Mouse (Mus musculus) midbrain, embryonic 16.5 days (tissue): ENCODE data around the gene Zdhhc16. TPM values are rescaled to one million over a fixed set of nuclear protein-coding genes. Genes with fewer than 3 reads are reported as not detected.
A peak's percentile ranks its signal among the peaks of the same experiment; 100 is the strongest.
"Not testable (repeated sequence)": the region's sequence is repeated elsewhere in the genome, so short reads cannot be mapped to it uniquely, and the experiment has no call there.

Experiments
- ATAC-seq: fragments of 200-750 bp; cut with Nextera tagmentation; 2 replicates; pipeline ENCODE4 v1.8.0; 2017; ENCODE audit warnings: moderate TSS enrichment
- H3K27ac ChIP-seq: fragments of 300-500 bp; sonication (generic); 2 replicates; pipeline ENCODE4 v1.5.1; 2014; ENCODE audit warnings: mild to moderate bottlenecking, low read length, mixed read lengths
- H3K27me3 ChIP-seq: fragments of 300-500 bp; sonication (generic); 2 replicates; pipeline ENCODE4 v1.6.1; 2014; ENCODE audit warnings: low read depth, low read length, mixed read lengths; ENCODE audit not compliant: control insufficient read depth, insufficient read depth
- H3K36me3 ChIP-seq: fragments of 300-500 bp; sonication (generic); 2 replicates; pipeline ENCODE4 v1.6.1; 2014; ENCODE audit warnings: mild to moderate bottlenecking, low read length, moderate library complexity, mixed read lengths; ENCODE audit not compliant: control insufficient read depth, insufficient read depth
- H3K4me1 ChIP-seq: fragments of 300-500 bp; sonication (generic); 2 replicates; pipeline ENCODE4 v1.6.1; 2014; ENCODE audit warnings: mild to moderate bottlenecking, low read length, mixed read lengths; ENCODE audit not compliant: control insufficient read depth, insufficient read depth
- H3K4me2 ChIP-seq: fragments of 300-500 bp; sonication (generic); 2 replicates; pipeline ENCODE4 v1.6.1; 2014; ENCODE audit warnings: mild to moderate bottlenecking, low read length, mixed read lengths
- H3K4me3 ChIP-seq: fragments of 300-500 bp; sonication (generic); 2 replicates; pipeline ENCODE4 v1.5.1; 2014; ENCODE audit warnings: low read depth, mild to moderate bottlenecking, low read length, moderate library complexity, mixed read lengths
- H3K9ac ChIP-seq: fragments of 300-500 bp; sonication (generic); 2 replicates; pipeline ENCODE4 v1.6.1; 2014; ENCODE audit warnings: low read depth, low read length, mixed read lengths
- H3K9me3 ChIP-seq: fragments of 300-500 bp; sonication (generic); replicated peaks from 2 replicates; pipeline ENCODE4 v1.6.1; 2014; ENCODE audit warnings: mild to moderate bottlenecking, low read length, mixed read lengths; ENCODE audit not compliant: control insufficient read depth, poor library complexity, severe bottlenecking
- WGBS: fragments of 180-500 bp; shearing (Covaris S2); extraction: QIAGEN DNeasy Blood & Tissue Kit; methylation state at CpG from one replicate; pipeline ENCODE4 v1.1.7; 2014; 5-methylcytosine and 5-hydroxymethylcytosine counted together
- polyA plus RNA-seq: library from polyadenylated mRNA; unstranded; fragments of >200 nt; fragmentation: Nextera tagmentation; extraction: Ambion mirVana; gene quantifications from 2 replicates; pipeline ENCODE4 v1.2.1, GENCODE M21; 2015

Zdhhc16 gene
- polyA plus RNA-seq, 1 experiment from 2014 or later = 90.2 TPM

- peak overlapping the region; percentile 94 for H3K9ac ChIP-seq
- peak; percentile 85 for ATAC-seq
- under 1% methylated on average over 50 of the region's 53 CpGs for WGBS
- H3K36me3 ChIP-seq = peaks cover 12% of the 10 kb centered on the region
- peak overlapping the region; percentile 90 for H3K27ac ChIP-seq
- H3K4me2 ChIP-seq = peak overlapping the region; percentile 83
- H3K27me3 ChIP-seq = no peaks in the 10 kb centered on the region
- peaks cover 25% of the 10 kb centered on the region for H3K4me1 ChIP-seq
- no peaks in the 10 kb centered on the region for H3K9me3 ChIP-seq
- H3K4me3 ChIP-seq = peak overlapping the region; percentile 94
Measured at GRCm38 (mm10) chr19:41912121-41913080, 20.9 kb upstream of the Zdhhc16 start.

GRCm38 (mm10) chr19:41913774-41914591 is 19.3 kb upstream of the Zdhhc16 start:
- peak overlapping the region; percentile 94 for H3K9ac ChIP-seq
- peaks cover 16% of the 10 kb centered on the region for H3K36me3 ChIP-seq
- peak overlapping the region; percentile 83 for H3K4me2 ChIP-seq
- ATAC-seq = no peak
- no peak overlapping the region for H3K27ac ChIP-seq
- H3K4me3 ChIP-seq = peak overlapping the region; percentile 94
- H3K27me3 ChIP-seq = no peaks in the 10 kb centered on the region
- H3K9me3 ChIP-seq = no peaks in the 10 kb centered on the region
- peaks cover 25% of the 10 kb centered on the region for H3K4me1 ChIP-seq
- WGBS = 35% methylated on average over 6 of the region's 6 CpGs

GRCm38 (mm10) chr19:41914592-41914882 is 18.7 kb upstream of the Zdhhc16 start:
- peak overlapping the region; percentile 83; the same call in 1 of the 2 replicates for H3K4me2 ChIP-seq
- peaks cover 22% of the 10 kb centered on the region for H3K36me3 ChIP-seq
- H3K4me3 ChIP-seq, H3K9ac ChIP-seq, ATAC-seq, H3K27me3 ChIP-seq, H3K9me3 ChIP-seq, H3K27ac ChIP-seq: not testable (repeated sequence)
- H3K4me1 ChIP-seq = peaks cover 25% of the 10 kb centered on the region

GRCm38 (mm10) chr19:41915294-41915693 is 18.0 kb upstream of the Zdhhc16 start:
- peaks cover 24% of the 10 kb centered on the region for H3K36me3 ChIP-seq
- no peak overlapping the region for H3K9ac ChIP-seq
- H3K4me3 ChIP-seq = no peak overlapping the region
- H3K9me3 ChIP-seq = no peaks in the 10 kb centered on the region
- H3K4me1 ChIP-seq = peaks cover 25% of the 10 kb centered on the region
- no peaks in the 10 kb centered on the region for H3K27me3 ChIP-seq
- no peak for ATAC-seq
- H3K27ac ChIP-seq = no peak overlapping the region
- 94% methylated on average over 3 of the region's 3 CpGs for WGBS
- H3K4me2 ChIP-seq = no peak overlapping the region

- no peak for ATAC-seq
- no peak overlapping the region for H3K4me2 ChIP-seq
- WGBS = 94% methylated on average over 4 of the region's 4 CpGs
Measured at GRCm38 (mm10) chr19:41916853-41917252, 16.4 kb upstream of the Zdhhc16 start.

GRCm38 (mm10) chr19:41919471-41919870 is 13.8 kb upstream of the Zdhhc16 start:
- H3K4me1 ChIP-seq = peaks cover 5% of the 10 kb centered on the region
- H3K36me3 ChIP-seq = peaks cover 31% of the 10 kb centered on the region
- no peak overlapping the region for H3K27ac ChIP-seq
- H3K4me3 ChIP-seq = no peak overlapping the region
- H3K27me3 ChIP-seq = no peaks in the 10 kb centered on the region
- WGBS = 79% methylated on average over 4 of the region's 4 CpGs
- no peak overlapping the region for H3K4me2 ChIP-seq
- no peak for ATAC-seq
- H3K9me3 ChIP-seq = no peaks in the 10 kb centered on the region
- no peak overlapping the region for H3K9ac ChIP-seq

More at GRCm38 (mm10) chr19:41916853-41917252, 16.4 kb upstream of the Zdhhc16 start:
- H3K27ac ChIP-seq = no peak overlapping the region
- H3K9ac ChIP-seq = no peak overlapping the region
- H3K9me3 ChIP-seq = no peaks in the 10 kb centered on the region
- peaks cover 25% of the 10 kb centered on the region for H3K4me1 ChIP-seq
- H3K27me3 ChIP-seq = no peaks in the 10 kb centered on the region
- no peak overlapping the region for H3K4me3 ChIP-seq
- H3K36me3 ChIP-seq = peaks cover 25% of the 10 kb centered on the region

- H3K4me3 ChIP-seq = no peak overlapping the region
- H3K36me3 ChIP-seq = peaks cover 37% of the 10 kb centered on the region
- WGBS = 82% methylated on average over 5 of the region's 5 CpGs
- no peaks in the 10 kb centered on the region for H3K27me3 ChIP-seq
- H3K9me3 ChIP-seq = no peaks in the 10 kb centered on the region
- no peak for ATAC-seq
- no peak overlapping the region for H3K9ac ChIP-seq
- H3K4me2 ChIP-seq = no peak overlapping the region
- no peaks in the 10 kb centered on the region for H3K4me1 ChIP-seq
- H3K27ac ChIP-seq = no peak overlapping the region
Measured at GRCm38 (mm10) chr19:41920412-41921067, 12.7 kb upstream of the Zdhhc16 start.

- Histone ChIP-seq H3K36me3 (peaks cover 6% of the 10 kb centered on the region; the same call in 1 of the 2 replicates), H3K9ac (peak overlapping the region; percentile 71), H3K27ac (peak overlapping the region; percentile 70), H3K9me3 (no peaks in the 10 kb centered on the region), H3K4me1 (peaks cover 20% of the 10 kb centered on the region), H3K4me2 (peak overlapping the region; percentile 82), H3K27me3 (no peaks in the 10 kb centered on the region), H3K4me3 (peak overlapping the region; percentile 53)
- peak; percentile 40 for ATAC-seq
- WGBS = under 1% methylated on average over 28 of the region's 28 CpGs
Measured at GRCm38 (mm10) chr19:41932686-41933085, 594 bp upstream of the Zdhhc16 start.
